Mouse (Mus musculus): Measurements from ENCODE around the gene Rbm39. TPM values are rescaled to one million over a fixed set of nuclear protein-coding genes. Genes with fewer than 3 reads are reported as not detected.
A peak's percentile ranks its signal among the peaks of the same experiment; 100 is the strongest.
"Not testable (repeated sequence)": the region's sequence is repeated elsewhere in the genome, so short reads cannot be mapped to it uniquely, and the experiment has no call there.

Gene Rbm39
- polyA plus RNA-seq, 1 experiment from 2014 or later: 326 TPM

DNA sequence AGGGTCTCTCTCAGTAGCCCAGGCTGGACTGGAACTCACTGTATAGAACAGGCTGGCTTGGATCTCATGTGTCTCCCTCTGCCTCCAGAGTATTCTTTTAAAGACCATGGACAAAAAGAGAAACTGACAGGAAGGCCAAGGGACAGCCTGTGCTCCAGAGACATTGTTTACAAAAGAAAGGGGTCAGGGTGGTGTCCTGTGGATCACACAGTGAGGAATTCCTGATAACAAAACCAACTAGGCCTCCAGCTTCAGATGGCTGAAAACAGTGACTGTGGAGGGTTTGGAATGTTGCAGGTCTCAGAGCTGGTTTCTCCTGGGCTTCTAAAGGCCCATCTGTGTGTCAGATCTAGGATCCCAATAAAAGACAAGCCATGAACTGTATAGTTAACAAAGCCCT, 14.5 kb upstream of the Rbm39 start:
- no peak overlapping the region for H3K4me2 ChIP-seq (replicated peaks; ENCODE audit: low read depth)
- H3K9ac ChIP-seq (ENCODE audit: low read depth, low read length): no peak overlapping the region
- no peak overlapping the region for H3K27ac ChIP-seq (ENCODE audit: low read depth, low read length)
- no peak for ATAC-seq
- H3K9me3 ChIP-seq (ENCODE audit: control insufficient read depth): no peaks in the 10 kb centered on the region
- no peaks in the 10 kb centered on the region for H3K4me1 ChIP-seq (replicated peaks; ENCODE audit: control insufficient read depth, insufficient read depth, low read length)
- no peaks in the 10 kb centered on the region for H3K27me3 ChIP-seq (replicated peaks; ENCODE audit: control insufficient read depth, insufficient read depth, low read length)
- H3K4me3 ChIP-seq (ENCODE audit: low read depth, low read length): no peak overlapping the region
- no peak for TF ChIP-seq CTCF (IDR thresholded peaks at IDR 0.05; ENCODE audit: low read depth)
- no peaks in the 10 kb centered on the region for H3K36me3 ChIP-seq (ENCODE audit: control insufficient read depth, insufficient read depth)

DNA sequence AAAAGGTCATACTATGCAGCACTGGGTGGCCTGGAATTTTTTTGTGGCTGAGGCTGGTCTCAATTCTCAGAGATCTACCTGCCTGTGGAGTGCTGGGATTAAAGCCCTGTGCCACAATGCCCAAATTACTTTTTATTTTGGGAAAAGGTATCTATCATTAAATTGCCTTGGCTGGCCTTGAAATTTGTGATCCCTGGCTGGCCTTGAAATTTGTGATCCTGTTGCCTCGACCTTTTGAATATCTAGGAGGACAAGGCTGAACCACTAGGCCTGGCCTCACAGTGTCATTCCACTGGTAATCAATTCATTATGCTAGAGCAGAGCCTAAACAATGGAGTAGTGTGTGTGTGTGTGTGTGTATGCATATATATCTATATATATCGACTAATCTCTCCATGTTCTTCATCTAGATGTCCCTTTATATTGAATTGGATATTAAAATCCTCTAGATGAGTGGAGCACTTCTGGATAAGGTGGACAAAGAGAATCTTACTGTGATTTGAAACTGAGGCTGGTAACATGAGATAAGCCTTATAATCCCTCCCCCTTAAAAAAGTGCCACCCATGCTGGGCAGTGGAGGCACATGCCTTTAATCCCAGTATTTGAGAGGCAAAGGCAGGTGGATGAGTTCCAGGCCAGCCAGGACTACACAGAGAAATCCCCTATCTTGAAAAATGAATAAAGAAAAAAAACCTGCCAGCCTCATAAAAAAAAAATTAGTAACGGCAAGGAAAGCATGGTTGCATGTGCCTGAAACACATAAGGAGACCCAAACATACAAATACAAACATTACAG, 13.2 kb upstream of the Rbm39 start:
- WGBS: 78% methylated on average over 3 of the region's 3 CpGs
- no peaks in the 10 kb centered on the region for H3K4me1 ChIP-seq (replicated peaks; ENCODE audit: control insufficient read depth, insufficient read depth, low read length)
- H3K4me2 ChIP-seq (replicated peaks; ENCODE audit: low read depth): no peak overlapping the region
- no peak for TF ChIP-seq CTCF (IDR thresholded peaks at IDR 0.05; ENCODE audit: low read depth)
- H3K9me3 ChIP-seq (ENCODE audit: control insufficient read depth): no peaks in the 10 kb centered on the region
- H3K27me3 ChIP-seq (replicated peaks; ENCODE audit: control insufficient read depth, insufficient read depth, low read length): no peaks in the 10 kb centered on the region
- no peak overlapping the region for H3K9ac ChIP-seq (ENCODE audit: low read depth, low read length)
- no peak overlapping the region for H3K4me3 ChIP-seq (ENCODE audit: low read depth, low read length)
- no peak overlapping the region for H3K27ac ChIP-seq (ENCODE audit: low read depth, low read length)
- ATAC-seq: no peak
- no peaks in the 10 kb centered on the region for H3K36me3 ChIP-seq (ENCODE audit: control insufficient read depth, insufficient read depth)

GRCm38 (mm10) chr2:156192068-156192467, 12.0 kb upstream of the Rbm39 start:
- Histone ChIP-seq H3K4me2 (replicated peaks; ENCODE audit: low read depth) (no peak overlapping the region), H3K36me3 (ENCODE audit: control insufficient read depth, insufficient read depth) (no peaks in the 10 kb centered on the region), H3K9me3 (ENCODE audit: control insufficient read depth) (no peaks in the 10 kb centered on the region), H3K27ac (ENCODE audit: low read depth, low read length) (no peak overlapping the region), H3K4me3 (ENCODE audit: low read depth, low read length) (no peak overlapping the region), H3K9ac (ENCODE audit: low read depth, low read length) (no peak overlapping the region), H3K27me3 (replicated peaks; ENCODE audit: control insufficient read depth, insufficient read depth, low read length) (no peaks in the 10 kb centered on the region), H3K4me1 (replicated peaks; ENCODE audit: control insufficient read depth, insufficient read depth, low read length) (no peaks in the 10 kb centered on the region)
- ATAC-seq: no peak
- no peak for TF ChIP-seq CTCF (IDR thresholded peaks at IDR 0.05; ENCODE audit: low read depth)
- 84% methylated on average over 2 of the region's 2 CpGs for WGBS

DNA sequence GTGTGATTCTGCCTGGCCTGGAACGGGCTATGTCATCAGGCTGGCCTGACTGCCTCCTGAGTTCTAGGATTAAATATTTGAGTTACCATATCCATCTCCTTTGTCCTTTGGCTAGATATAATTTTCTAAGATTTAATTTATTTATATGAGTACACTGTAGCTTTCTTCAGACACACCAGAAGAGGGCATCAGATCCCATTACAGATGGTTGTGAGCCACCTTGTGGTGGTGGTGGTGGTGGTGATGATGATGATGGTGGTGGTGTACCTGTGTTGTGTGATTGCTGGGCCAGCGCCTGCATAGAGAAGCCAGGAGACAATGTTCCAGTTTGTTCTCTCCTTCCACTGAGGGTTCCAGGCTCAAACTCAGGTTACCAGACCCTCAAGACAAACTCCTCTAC, 11.5 kb upstream of the Rbm39 start:
- no peaks in the 10 kb centered on the region for H3K9me3 ChIP-seq (ENCODE audit: control insufficient read depth)
- TF ChIP-seq CTCF (IDR thresholded peaks at IDR 0.05; ENCODE audit: low read depth): peak; percentile 32
- H3K27ac ChIP-seq (ENCODE audit: low read depth, low read length): no peak overlapping the region
- H3K4me1 ChIP-seq (replicated peaks; ENCODE audit: control insufficient read depth, insufficient read depth, low read length): no peaks in the 10 kb centered on the region
- no peak overlapping the region for H3K4me2 ChIP-seq (replicated peaks; ENCODE audit: low read depth)
- no peak overlapping the region for H3K4me3 ChIP-seq (ENCODE audit: low read depth, low read length)
- H3K36me3 ChIP-seq (ENCODE audit: control insufficient read depth, insufficient read depth): no peaks in the 10 kb centered on the region
- no peaks in the 10 kb centered on the region for H3K27me3 ChIP-seq (replicated peaks; ENCODE audit: control insufficient read depth, insufficient read depth, low read length)
- no peak for ATAC-seq
- 93% methylated on average over 2 of the region's 2 CpGs for WGBS
- H3K9ac ChIP-seq (ENCODE audit: low read depth, low read length): no peak overlapping the region

DNA sequence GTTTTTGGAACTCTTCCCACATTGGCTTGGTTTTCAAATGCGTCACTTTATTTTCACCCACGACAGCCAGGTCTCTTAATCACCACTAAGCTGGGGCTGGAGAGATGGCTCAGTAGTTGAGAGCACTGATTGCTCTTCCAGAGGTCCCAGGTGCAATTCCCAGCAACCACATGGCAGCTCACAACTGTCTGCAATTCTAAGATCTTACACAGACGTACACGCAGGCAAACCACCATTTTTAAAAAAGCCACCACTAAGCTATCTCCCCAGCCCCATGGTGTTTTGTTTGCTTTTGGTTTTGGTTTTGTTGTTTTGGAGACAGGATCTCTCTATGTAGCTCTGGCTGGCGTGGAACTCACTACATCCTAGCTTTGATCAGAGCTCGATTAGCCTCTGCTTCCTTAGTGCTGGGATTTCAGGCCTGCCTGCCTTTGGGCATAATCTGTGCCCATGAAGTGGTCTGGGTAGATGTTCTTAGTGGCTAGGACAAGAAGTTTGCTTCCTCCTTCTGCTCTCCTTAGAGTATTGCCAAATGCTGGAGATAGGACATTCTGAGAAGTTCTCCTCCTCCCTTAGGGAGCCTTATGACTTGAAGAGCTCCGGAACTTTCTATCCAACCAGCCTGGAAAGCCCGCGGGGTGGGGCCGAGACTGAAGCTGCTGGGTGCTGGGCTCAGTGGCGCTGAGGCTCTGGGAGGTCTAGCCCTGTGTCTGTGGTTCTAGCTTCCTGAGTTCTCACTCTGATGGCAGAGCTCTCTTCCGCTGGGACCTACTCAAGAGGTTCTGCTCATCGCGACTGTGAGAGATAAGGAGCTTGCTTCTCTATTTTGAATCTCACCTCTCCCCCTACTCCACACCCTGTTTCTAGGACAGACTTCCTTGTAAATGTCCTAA, 10.2 kb upstream of the Rbm39 start:
- Histone ChIP-seq H3K27ac (ENCODE audit: low read depth, low read length) (no peak overlapping the region), H3K27me3 (replicated peaks; ENCODE audit: control insufficient read depth, insufficient read depth, low read length) (no peaks in the 10 kb centered on the region), H3K9ac (ENCODE audit: low read depth, low read length) (no peak overlapping the region), H3K9me3 (ENCODE audit: control insufficient read depth) (no peaks in the 10 kb centered on the region), H3K4me2 (replicated peaks; ENCODE audit: low read depth) (no peak overlapping the region), H3K4me3 (ENCODE audit: low read depth, low read length) (no peak overlapping the region), H3K4me1 (replicated peaks; ENCODE audit: control insufficient read depth, insufficient read depth, low read length) (no peaks in the 10 kb centered on the region), H3K36me3 (ENCODE audit: control insufficient read depth, insufficient read depth) (no peaks in the 10 kb centered on the region)
- no peak for ATAC-seq
- no peak for TF ChIP-seq CTCF (IDR thresholded peaks at IDR 0.05; ENCODE audit: low read depth)
- 76% methylated on average over 14 of the region's 14 CpGs for WGBS

DNA sequence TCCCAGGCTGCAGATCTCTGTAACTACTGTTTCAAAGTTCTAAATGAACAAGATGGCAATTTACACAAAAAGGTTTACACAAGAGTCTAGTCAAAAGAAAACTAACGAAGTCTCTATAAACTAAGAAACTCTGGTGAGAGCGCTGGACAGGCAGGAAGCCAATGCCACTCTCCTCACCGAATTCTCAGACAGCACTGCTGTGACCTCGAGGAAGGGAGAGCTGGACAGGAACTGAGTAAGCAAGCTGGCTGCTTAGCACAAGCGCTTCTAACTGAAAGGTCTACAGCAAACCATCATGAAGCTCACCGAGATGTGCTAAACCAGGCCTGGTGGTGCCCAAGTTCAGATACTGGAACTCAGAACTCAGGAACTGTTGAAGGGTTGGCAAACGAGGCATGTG, 9.2 kb upstream of the Rbm39 start:
- not testable (repeated sequence) for H3K9me3 ChIP-seq (ENCODE audit: control insufficient read depth); H3K4me1 ChIP-seq (replicated peaks; ENCODE audit: control insufficient read depth, insufficient read depth, low read length); H3K36me3 ChIP-seq (ENCODE audit: control insufficient read depth, insufficient read depth); H3K4me3 ChIP-seq (ENCODE audit: low read depth, low read length); H3K27me3 ChIP-seq (replicated peaks; ENCODE audit: control insufficient read depth, insufficient read depth, low read length); H3K9ac ChIP-seq (ENCODE audit: low read depth, low read length); H3K4me2 ChIP-seq (replicated peaks; ENCODE audit: low read depth); H3K27ac ChIP-seq (ENCODE audit: low read depth, low read length); ATAC-seq
- WGBS: 72% methylated on average over 7 of the region's 7 CpGs
